Mouse (Mus musculus) B cell, adult 2 months (primary cell): ENCODE measurements around the gene Arid3b.

Experiments
- DNase-seq, 2 experiments: peaks; one replicate each; pipeline ENCODE4 v3.0.0; 2022

Arid3b gene

GRCm38 (mm10) chr9:57744462-57745091, 92.0 kb downstream of the Arid3b start:
- peak; percentile 78 to 79 for DNase-seq
